Mouse (Mus musculus) granulocyte monocyte progenitor cell, adult 5-6 weeks (primary cell): Measurements from ENCODE around the gene Ankrd28. TPM values are rescaled to one million over a fixed set of nuclear protein-coding genes. Genes with fewer than 3 reads are reported as not detected.

Source experiments
- ATAC-seq: replicated peaks from 2 replicates; pipeline ENCODE4 v1.8.0; 2016; ENCODE audit warnings: mild to moderate bottlenecking, moderate TSS enrichment, inconsistent platforms; ENCODE audit not compliant: poor library complexity, severe bottlenecking
- total RNA-seq, 2 experiments: library from RNA; stranded (forward) in 1 of 2; stranded (reverse) in 1 of 2; fragments of 200-712, 200-1000 nt in 1 of 2; fragments of >200 nt in 1 of 2; fragmentation: Nextera tagmentation in 1 of 2; gene quantifications; 2 replicates each; pipeline ENCODE4 v1.2.3; 2014 to 2017

The Ankrd28 gene
- total RNA-seq, 2 experiments from 2014 or later, result 153 to 197 TPM

DNA sequence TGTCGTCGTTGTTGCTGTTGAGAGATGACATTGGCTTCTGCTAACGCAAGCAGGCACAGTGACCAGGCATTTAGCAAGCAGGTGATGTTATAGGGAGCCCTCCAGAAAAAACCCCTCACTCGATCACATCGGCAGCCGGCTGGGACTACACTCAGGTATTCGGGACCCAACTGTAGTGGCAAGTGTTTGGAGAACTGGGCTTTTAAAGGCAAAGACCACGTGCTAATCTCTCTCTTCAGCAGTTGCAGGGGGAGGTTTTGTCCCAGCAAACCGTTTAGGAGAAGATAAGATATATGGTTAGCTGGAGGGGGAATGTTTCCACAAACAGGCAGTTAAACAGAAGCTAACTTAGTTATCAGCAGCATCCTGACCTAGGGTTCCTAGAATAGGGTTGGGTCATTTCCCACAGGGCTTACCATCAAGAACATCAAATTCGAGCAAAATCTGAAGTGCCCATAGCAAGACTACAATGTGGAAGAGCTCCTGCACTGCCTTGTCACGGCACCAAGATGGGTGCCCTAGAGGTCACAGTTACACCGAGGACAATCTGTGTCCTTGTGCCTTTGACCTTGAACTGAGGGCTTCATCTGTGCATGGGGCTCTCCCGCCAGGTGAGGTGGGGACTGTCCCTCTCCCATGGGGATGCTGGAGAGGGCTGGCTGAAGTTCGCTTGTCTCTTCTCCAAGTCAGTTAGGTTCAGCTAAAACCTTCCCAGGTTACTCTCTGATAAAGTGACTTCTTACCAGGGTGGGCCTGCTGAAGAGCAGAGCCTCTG is 177.2 kb downstream of the Ankrd28 start:
- ATAC-seq, result no peak

DNA sequence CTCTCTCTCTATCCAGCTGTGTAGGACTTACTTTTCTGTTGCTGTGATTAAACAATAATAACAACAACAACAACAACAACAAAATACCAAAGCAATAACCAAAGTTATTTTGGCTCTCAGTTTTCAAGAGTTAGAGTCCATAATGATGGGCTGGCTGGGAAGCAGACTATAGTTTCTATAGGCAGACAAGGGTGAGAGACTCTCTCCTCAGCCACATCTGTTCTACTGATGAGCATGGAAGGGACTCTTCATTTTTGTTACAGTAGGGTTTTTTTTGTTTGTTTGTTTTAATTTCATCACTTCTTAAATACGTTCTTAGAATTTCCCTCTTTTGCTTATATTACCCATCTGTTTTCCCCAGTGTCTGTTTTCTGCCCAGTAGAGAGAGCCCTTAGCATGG is 177.8 kb downstream of the Ankrd28 start:
- no peak for ATAC-seq

DNA sequence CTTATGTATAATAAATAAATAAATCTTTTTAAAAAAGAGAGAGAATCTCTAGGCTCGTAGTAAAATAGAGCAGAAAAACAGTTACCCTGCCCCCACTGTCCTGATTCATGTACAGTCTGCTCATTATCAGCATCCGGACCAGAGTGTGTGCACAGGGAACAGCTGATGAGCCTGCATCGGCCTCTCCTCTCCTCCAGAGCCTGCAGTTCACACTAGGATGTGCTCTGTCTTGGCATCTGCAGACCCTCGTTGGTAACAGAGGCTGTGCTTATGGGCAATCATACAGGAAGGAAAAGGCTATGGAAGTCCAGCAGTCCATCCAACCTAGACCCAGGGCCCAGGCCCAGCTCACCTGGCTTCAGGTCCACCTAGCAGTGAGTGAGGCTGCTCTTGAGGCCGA is 178.3 kb downstream of the Ankrd28 start:
- ATAC-seq, result no peak

DNA sequence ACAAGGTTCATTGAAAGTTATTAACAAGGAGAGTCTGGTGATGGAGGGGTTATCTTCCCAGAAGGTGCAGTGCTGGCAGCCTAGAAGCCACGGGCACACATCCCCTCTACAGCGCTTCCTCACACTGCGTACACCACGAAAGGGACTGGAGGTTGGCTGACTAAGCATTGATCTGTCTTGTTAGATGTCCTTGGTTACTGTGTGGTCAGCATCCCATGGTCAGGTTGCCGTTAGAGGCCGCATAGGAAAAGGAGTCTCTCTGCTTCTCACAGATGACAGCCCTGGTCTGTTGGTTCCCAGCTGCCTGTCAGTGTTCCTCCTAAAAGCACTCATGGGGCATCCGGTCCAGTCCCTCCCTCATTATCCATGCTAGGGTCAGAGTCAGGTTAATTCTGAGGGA is 179.2 kb downstream of the Ankrd28 start:
- ATAC-seq, result no peak

DNA sequence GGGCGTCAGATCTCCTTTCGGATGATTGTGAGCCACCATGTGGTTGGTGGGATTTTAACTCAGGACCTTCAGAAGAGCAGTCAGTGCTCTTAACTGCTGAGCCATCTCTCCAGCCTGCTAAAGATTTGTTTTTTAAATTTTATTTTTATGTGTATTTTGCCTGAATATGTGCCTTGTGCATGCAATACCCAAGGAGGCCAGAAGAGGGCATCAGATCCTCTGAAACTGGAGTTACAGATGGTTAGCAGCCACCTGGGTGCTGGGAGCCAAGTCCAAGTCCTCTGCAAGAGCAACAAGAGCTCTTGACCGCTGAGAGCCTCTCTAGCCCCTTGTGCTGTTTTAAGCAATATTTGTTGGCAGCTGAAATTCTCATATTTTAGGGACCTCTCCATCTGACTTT is 180.1 kb downstream of the Ankrd28 start:
- ATAC-seq, result no peak

Other genes with a start within 250 kb of the Ankrd28 start
- not detected in 2 replicates for gene Colq, start 239.3 kb downstream of the Ankrd28 start, total RNA-seq (2014; fragmentation: Nextera tagmentation)
- gene Colq, start 239.3 kb downstream of the Ankrd28 start, total RNA-seq (2017), result not detected in 2 replicates
- gene Gm49387, start 189.8 kb downstream of the Ankrd28 start, total RNA-seq (2014; fragmentation: Nextera tagmentation), result not detected in 2 replicates
- gene Gm49387, start 189.8 kb downstream of the Ankrd28 start, total RNA-seq (2017), result not detected in 2 replicates
- 23.4 and 25.4 TPM in 2 replicates for gene Btd, start 189.6 kb downstream of the Ankrd28 start, total RNA-seq (2014; fragmentation: Nextera tagmentation)
- 11.3 and 12.4 TPM in 2 replicates for gene Btd, start 189.6 kb downstream of the Ankrd28 start, total RNA-seq (2017)
- gene Hacl1, start 189.4 kb downstream of the Ankrd28 start, total RNA-seq (2014; fragmentation: Nextera tagmentation), result 6.0 and 23.7 TPM in 2 replicates
- 24.1 and 24.3 TPM in 2 replicates for gene Hacl1, start 189.4 kb downstream of the Ankrd28 start, total RNA-seq (2017)
- gene Galnt15, start 198.3 kb upstream of the Ankrd28 start, total RNA-seq (2014; fragmentation: Nextera tagmentation), result not detected in 2 replicates
- not detected in 2 replicates for gene Galnt15, start 198.3 kb upstream of the Ankrd28 start, total RNA-seq (2017)